Mouse (Mus musculus): ENCODE results near the gene Vmn1r120.
"Not testable (repeated sequence)": the region's sequence is repeated elsewhere in the genome, so short reads cannot be mapped to it uniquely, and the experiment has no call there.

Vmn1r120 gene

DNA sequence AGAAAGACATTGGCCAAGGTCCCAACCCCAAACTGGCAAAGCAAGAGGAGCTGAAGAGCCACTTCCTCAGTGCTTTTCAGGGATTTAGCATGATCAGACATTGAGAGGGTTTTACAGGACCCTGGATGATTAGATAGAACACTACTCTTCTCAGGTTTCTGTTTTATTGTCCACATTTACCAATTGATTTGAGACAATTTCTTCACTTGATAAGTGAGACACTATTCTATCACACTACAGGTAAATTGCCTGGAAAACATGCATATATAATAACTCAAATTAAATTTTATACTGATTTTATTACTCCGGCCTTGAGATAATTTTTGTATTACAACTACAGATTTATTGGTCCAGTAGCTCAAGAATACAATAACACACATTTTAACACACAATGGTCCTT lies at the start of gene Vmn1r120:
TSS of gene Vmn1r120 (minus strand) at position 101 of the 400 bp plus-strand sequence.
- not testable (repeated sequence) for DNase-seq (ENCODE audit: low read depth, low spot score)

DNA sequence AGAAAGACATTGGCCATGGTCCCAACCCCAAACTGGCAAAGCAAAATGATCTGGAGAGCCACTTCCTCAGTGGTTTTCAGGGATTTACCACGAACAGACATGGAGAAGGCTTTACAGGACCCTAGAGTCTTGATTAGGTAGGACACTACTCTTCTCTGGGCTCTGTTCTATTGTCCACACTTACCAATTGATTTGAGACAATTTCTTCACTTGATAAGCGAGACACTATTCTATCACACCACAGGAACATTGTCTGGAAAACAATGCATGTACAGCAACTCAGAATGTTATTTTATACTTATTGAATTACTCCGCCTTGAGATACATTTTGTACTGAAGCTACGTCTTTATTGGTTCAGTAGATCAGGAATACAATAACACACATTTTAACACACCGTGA lies 44.8 kb upstream of the Vmn1r120 start, which contains the start of gene Vmn1r121:
TSS of gene Vmn1r121 (minus strand) at position 101 of the 400 bp plus-strand sequence.
- not testable (repeated sequence) for DNase-seq (ENCODE audit: low read depth, low spot score)

GRCm38 (mm10) chr7:21012355-21012754 lies 41.2 kb downstream of the Vmn1r120 start, which contains the start of gene Vmn1r119:
TSS of gene Vmn1r119 (minus strand) at chr7:21012455.
- not testable (repeated sequence) for DNase-seq (ENCODE audit: low read depth, low spot score)
